Mouse (Mus musculus) brain, embryonic 18.5 days (tissue): ENCODE results near the gene Gm17387.

Experiments used
- DNase-seq: peaks from one replicate; pipeline ENCODE4 v3.0.0-alpha.2; 2012; ENCODE audit warnings: low read depth, low spot score

The Gm17387 gene

GRCm38 (mm10) chr7:141072017-141072745 lies 43.2 kb downstream of the Gm17387 start:
- DNase-seq, result no peak

DNA sequence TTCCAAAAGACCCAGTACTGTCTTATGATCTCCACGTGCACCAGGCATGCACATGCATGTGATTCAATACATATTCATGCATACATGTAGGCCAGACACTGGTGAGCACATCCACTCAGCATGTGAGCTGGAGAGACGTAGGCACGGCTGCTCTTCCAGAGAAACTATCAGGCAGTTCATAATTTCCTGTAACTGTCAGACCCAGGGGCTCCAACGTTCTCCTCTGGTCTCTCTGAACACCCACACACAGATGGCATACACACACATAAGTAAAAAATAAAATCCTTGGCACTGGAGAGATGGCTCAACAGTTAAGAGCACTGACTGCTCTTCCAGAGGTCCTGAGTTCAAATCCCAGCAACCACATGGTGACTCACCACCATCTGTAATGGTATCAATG lies 44.9 kb downstream of the Gm17387 start:
- no peak for DNase-seq

DNA sequence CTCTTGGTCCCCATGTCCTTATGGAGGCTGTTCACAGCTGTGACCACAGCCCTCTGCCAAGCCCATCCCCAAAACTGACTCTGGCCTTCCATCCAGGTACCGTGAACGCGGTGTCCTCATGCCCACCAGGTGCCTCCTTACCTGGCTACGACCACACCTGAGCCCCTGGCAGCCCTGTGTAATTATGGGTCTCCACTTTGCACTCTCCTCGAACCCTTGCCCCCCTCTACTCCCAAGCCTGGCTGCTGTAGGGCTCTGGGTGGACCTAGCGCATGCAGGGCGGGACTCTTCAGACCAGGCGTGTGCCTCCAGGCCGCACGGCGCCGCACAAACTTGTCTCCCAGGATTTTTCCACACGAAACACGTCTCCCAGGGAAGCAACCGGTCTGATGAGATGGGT lies 48.9 kb downstream of the Gm17387 start, which contains the start of gene Pkp3:
Pkp3 (plus strand) TSS at position 378 of the 400 bp plus-strand sequence.
- DNase-seq, result no peak

DNA sequence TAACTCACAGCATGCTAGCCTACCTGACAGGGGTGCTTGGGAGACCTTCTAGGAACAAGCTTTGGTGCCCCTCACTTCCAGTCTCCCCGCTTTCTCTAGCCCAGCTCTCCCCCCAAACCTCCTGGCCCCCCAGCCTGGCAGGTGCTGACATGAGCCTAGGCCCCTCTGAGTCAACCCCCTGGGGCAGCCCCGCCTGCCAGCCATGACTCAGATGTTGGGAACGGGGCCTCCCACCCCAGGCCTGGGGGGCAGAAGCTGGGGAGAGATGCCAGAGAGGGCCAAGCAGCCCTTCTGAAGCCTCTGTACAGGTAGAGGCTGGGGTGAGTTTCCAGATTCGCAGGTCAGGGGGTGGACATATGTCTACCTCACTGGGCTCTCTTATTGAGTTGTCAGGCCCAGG lies 49.9 kb downstream of the Gm17387 start:
- no peak for DNase-seq
